Mouse (Mus musculus): Measurements from ENCODE around the gene Ptn. TPM values are rescaled to one million over a fixed set of nuclear protein-coding genes. Genes with fewer than 3 reads are reported as not detected.

Ptn gene
- polyA plus RNA-seq (2017; shearing (Covaris generic)) = not detected

GRCm38 (mm10) chr6:36809747-36810285 is at the start of gene Ptn:
TSS of gene Ptn (minus strand) at chr6:36810220.

Measured in naive thymus-derived CD4-positive, alpha-beta T cell, adult 5 months (primary cell).